Mouse (Mus musculus) lung, postnatal 4 days (tissue): ENCODE results near the gene Rnf11.
A peak's percentile ranks its signal among the peaks of the same experiment; 100 is the strongest.
"Not testable (repeated sequence)": the region's sequence is repeated elsewhere in the genome, so short reads cannot be mapped to it uniquely, and the experiment has no call there.

ENCODE experiments used
- DNase-seq, 2 experiments: peaks; one replicate each; pipeline ENCODE4 v3.0.0; 2021

Rnf11 gene

GRCm38 (mm10) chr4:109410681-109411376 is 73.7 kb downstream of the Rnf11 start:
- no peak for DNase-seq

DNA sequence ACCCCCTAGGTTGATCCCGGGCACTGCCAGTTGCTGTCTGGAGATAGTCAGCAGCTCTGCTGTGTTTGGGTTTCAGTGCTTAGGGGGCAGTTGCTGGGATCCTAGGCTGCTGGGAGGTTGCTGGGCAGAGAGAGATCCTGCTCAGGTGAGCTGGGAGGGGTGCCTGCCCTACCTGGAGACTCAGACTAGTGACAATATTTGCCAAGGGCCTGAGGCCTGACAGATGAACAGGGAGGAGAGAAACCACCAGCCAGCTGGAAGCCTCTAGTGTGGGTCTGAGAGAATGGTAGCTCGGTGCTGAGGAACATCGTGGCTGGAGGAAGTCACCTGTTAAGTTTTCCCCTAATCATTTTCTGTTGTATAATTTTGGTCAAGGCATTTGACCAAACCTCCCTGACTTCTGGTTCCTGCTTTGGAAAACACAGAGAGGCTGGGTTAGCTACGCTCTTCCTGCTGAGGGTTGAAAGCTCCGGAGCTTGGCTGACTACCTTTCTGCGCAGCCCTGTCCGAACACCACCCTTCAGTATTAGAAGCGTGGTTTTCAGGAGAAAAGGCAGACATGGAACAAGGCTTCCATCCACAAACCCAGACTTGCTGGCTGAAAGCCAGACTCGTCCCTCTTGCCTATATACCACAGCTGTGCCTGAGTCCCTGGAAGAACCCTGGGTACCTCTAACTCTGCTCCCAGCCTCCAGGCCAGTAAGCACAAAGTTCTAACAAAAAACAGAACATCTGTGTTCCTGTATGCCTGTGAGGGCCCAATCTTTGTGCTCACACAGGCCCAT is 76.6 kb downstream of the Rnf11 start:
- no peak for DNase-seq

GRCm38 (mm10) chr4:109407176-109407520 is 77.4 kb downstream of the Rnf11 start:
- DNase-seq: no peak

DNA sequence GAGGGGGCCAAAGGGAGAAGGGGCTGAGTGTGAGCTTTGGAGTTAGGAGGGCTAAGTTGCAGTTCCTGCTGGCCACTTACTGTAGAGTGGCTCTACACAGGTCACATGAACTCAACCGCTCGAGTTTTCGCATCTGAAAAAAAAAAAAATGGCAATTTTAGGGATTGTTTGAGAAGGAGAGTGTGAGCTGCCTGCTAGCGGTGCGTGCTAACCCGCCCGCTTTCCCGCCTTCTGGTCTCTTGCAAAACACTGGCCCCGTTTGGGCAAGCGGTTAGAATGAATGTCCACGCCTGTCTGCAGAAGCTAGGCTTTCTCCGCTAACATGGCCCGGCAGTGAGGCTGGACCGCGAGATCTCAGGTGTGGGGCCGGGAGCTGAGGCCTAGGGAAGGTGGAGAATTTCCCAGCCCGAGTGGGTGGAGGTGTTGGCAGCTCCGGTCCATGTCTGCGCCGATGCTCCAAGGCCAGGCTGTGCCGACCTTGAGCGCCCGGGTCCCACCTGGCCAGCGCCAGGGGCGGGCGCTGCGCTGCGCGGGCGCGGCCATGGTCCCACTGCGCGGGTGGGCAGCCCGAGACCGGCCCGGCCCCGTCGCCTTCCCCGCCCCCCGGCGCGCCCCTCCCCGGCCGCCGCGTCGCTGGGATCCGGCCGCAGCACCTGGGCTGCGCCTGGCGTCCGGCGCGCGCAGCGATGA is 77.9 kb downstream of the Rnf11 start, which contains the start of gene Ttc39a:
Gene Ttc39a (plus strand): TSS at position 138 of the 690 bp plus-strand sequence.
- DNase-seq: peak; percentile 56 to 68

GRCm38 (mm10) chr4:109406054-109406485 is 78.5 kb downstream of the Rnf11 start:
- DNase-seq: peak; percentile 67 to 71

DNA sequence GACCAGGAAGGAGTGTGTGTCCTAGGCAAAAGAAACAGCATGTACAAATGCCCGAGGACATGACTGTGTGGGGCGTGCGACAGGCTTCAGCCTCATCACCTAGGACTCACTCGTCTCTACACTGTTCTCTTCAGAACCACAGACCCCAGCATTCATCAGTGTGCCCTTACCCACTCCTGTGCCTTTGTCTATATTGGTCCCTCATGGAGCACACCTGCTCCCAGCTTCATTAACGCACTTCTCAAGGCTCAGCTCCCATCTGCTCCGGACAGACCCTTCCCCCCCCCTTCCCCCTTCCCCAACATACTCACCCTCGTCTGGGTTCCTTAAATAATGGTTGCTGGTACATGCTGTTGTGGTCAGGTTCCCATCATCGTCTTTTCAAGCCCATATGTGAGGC is 79.1 kb downstream of the Rnf11 start:
- no peak for DNase-seq

DNA sequence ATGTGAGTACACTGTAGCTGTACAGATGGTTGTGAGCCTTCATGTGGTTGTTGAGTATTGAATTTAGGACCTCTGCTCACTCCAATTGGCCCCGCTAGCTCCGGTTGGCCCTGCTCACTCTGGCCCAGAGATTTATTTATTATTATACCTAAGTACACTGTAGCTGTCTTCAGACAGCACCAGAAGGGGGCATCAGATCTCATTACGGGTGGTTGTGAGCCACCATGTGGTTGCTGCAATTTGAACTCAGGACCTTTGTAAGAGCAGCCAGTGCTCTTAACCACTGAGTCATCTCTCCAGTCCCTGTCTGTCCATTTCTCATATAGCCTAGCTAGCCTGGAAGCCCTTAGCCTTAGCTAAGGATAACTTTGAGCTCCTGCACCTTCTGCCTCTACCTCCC is 79.6 kb downstream of the Rnf11 start:
- not testable (repeated sequence) for DNase-seq

DNA sequence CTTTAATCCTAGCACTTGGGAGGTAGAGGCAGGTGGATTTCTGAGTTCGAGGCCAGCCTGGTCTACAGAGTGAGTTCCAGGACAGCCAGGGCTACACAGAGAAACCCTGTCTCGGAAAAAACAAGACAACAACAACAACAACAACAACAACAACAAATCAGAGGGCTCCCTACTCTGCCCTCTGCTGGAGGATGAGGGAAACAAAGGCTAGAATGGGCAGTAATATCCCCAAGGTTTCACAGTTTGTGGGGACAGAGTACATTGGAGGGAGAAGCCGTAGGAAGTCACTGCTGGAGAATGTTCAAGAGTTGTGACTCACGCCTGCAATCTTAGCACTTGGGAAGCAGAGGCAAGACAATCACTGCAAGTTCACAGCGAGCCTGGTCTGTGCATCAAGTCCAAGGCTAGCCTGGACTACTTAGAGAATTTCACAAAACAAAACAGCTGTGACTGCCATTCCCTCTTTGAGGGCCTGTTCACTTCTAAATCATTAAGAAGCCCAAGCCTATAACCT is 83.3 kb downstream of the Rnf11 start:
- DNase-seq: no peak
